Mouse (Mus musculus): ENCODE data around the gene Icam1. TPM values are rescaled to one million over a fixed set of nuclear protein-coding genes. Genes with fewer than 3 reads are reported as not detected.
"Not testable (repeated sequence)": the region's sequence is repeated elsewhere in the genome, so short reads cannot be mapped to it uniquely, and the experiment has no call there.

Icam1 gene
- total RNA-seq, 1 experiment from 2014 or later, result 8.9 TPM

GRCm38 (mm10) chr9:20993165-20993898, 22.5 kb upstream of the Icam1 start:
- no peak for DNase-seq

- no peak for DNase-seq
Measured at GRCm38 (mm10) chr9:20995069-20995468, 20.7 kb upstream of the Icam1 start.

- no peak for DNase-seq
Measured at GRCm38 (mm10) chr9:20997065-20997464, 18.7 kb upstream of the Icam1 start.

GRCm38 (mm10) chr9:20998337-20998736, 17.4 kb upstream of the Icam1 start:
- not testable (repeated sequence) for DNase-seq

GRCm38 (mm10) chr9:21000811-21001210, 15.0 kb upstream of the Icam1 start:
- no peak for DNase-seq

- DNase-seq, result no peak
Measured at GRCm38 (mm10) chr9:21001651-21002200, 14.1 kb upstream of the Icam1 start.

- no peak for DNase-seq
Measured at GRCm38 (mm10) chr9:21002270-21002626, 13.5 kb upstream of the Icam1 start.

- peak; percentile 89 for DNase-seq
Measured at GRCm38 (mm10) chr9:21002627-21003551, 12.9 kb upstream of the Icam1 start, which contains the start of gene Mrpl4. Gene Mrpl4 (plus strand): TSS chr9:21002738.

GRCm38 (mm10) chr9:21007313-21007952, 8.4 kb upstream of the Icam1 start:
- no peak for DNase-seq

GRCm38 (mm10) chr9:21008007-21008406, 7.8 kb upstream of the Icam1 start:
- no peak for DNase-seq

GRCm38 (mm10) chr9:21010362-21010761, 5.4 kb upstream of the Icam1 start:
- no peak for DNase-seq

- DNase-seq, result not testable (repeated sequence)
Measured at GRCm38 (mm10) chr9:21010939-21011541, 4.7 kb upstream of the Icam1 start.

- DNase-seq, result no peak
Measured at GRCm38 (mm10) chr9:21011846-21012312, 3.9 kb upstream of the Icam1 start.

- DNase-seq, result no peak
Measured at GRCm38 (mm10) chr9:21012368-21012767, 3.4 kb upstream of the Icam1 start.

- DNase-seq, result no peak
Measured at GRCm38 (mm10) chr9:21014691-21015570, 854 bp upstream of the Icam1 start.

- DNase-seq, result no peak
Measured at GRCm38 (mm10) chr9:21016331-21017176, 769 bp downstream of the Icam1 start.

GRCm38 (mm10) chr9:21017177-21017575, 1.4 kb downstream of the Icam1 start:
- no peak for DNase-seq

- DNase-seq, result no peak
Measured at GRCm38 (mm10) chr9:21018600-21018999, 2.8 kb downstream of the Icam1 start.

- no peak for DNase-seq
Measured at GRCm38 (mm10) chr9:21021363-21021762, 5.6 kb downstream of the Icam1 start.

- DNase-seq, result no peak
Measured at GRCm38 (mm10) chr9:21022288-21022687, 6.5 kb downstream of the Icam1 start.
